Mouse (Mus musculus): ENCODE data around the gene Rtl4.

The Rtl4 gene

DNA sequence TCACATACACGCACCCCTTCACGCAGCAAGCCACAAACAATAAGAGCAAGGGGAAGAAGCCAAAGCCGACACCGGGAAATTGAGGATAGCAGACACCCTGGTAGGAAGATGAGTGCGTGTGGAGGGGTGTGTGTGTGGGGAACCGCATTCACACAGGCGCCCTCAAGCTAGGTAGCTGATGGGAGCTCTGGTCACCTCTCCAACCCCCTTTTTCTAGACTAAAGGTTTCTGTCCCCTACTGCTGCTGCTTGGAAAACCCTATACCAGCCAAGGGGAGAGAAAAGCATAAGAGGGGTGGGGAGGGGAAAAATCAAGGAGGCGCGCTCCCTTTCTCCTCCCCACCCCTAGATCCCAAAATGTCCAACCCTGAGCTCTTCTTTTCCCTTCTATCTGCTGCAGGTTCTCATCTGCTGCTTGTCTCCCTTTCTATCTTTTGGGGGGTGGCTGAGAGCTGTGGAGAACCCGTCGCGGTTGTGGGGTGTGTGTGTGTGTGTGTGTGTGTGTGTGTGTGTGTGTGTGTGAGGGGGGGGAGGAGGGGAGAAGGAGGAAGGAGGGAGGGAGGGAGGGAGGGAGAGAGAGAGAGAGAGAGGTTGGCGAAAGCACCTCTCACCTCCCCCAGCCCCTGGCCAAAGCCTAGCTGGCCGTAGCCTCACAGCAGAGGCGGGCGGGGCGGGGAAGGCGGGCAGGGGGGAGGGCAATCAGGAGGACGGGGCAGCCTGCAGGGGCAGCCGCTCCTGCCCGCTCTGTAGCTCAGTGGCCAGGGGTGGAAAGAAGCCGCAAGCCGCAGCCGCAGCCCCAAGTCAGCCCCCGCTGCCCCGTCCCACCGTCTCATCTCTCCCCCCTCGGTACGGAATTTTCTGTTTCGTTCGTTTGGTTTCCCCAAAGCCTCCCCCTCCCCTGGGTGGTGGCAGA lies at the start of gene Rtl4:
TSS of gene Rtl4 (plus strand) at position 701 of the 912 bp plus-strand sequence.
- CTCF ChIA-PET = no interaction called here

- CTCF ChIA-PET = interaction anchor here (0.6 to 0.7 kb wide), 3 partner anchors 164 to 287 kb away, joined by 3 to 7 read pairs (median 4); no protein-coding TSS in a partner anchor
These were observed 44.0 kb upstream of the Rtl4 start for GRCm38 (mm10) chrX:144644756-144645155.

DNA sequence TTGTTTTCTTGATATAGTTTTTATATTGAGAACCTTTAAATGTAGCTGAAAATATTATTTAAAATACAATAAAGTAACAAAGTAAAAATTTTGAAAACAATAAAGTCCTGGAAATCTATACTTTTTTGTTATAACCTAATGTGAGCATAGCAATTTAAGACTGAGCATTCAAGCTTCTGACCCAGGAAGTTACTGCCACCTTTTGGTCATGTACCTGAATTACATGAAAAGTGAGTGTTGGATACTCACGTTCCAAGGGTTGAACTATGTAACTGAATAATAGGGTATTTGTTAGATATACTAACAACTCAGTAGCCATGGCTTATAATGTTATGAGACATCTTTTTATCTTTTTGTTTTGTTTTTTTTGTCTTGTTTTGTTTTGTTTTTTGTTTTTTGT lies 43.3 kb upstream of the Rtl4 start:
- CTCF ChIA-PET = interaction anchor here (0.6 to 0.7 kb wide), 4 partner anchors 102 to 918 kb away, joined by 3 to 4 read pairs (median 3); no protein-coding TSS in a partner anchor

- CTCF ChIA-PET = no interaction called here
These were observed 36.5 kb upstream of the Rtl4 start for GRCm38 (mm10) chrX:144652196-144652595.

DNA sequence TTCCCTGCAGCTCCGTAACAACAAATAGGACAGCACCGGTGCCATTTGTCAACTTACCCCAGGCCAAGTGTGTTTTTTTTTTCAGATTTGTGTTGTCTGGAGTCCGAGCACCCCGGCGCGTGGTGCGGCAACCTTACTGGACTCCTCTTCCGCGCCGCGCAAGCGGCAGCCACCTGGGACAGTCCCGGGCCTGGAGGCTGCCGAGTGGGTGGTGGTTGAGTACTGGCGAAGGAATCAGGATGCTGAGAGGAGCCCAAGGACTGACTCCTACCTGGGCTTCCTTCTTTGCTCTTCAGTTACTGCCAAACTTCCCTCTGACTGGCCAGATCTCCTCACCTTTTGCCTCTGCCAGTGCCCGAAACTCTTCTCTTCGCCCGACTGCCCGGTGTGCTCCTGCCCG lies 965 bp upstream of the Rtl4 start:
- CTCF ChIA-PET = no interaction called here

DNA sequence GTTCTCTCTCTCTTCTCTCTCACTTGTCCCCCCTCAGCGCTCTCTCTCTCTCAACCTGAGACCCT lies 733 bp upstream of the Rtl4 start, which contains the start of gene Trpc5:
TSS of gene Trpc5 (minus strand) at position 39 of the 65 bp plus-strand sequence.
- CTCF ChIA-PET = no interaction called here

- CTCF ChIA-PET = no interaction called here
These were observed 582 bp downstream of the Rtl4 start for GRCm38 (mm10) chrX:144689119-144689858.

- CTCF ChIA-PET = no interaction called here
These were observed 1.1 kb downstream of the Rtl4 start for GRCm38 (mm10) chrX:144689859-144690181.

DNA sequence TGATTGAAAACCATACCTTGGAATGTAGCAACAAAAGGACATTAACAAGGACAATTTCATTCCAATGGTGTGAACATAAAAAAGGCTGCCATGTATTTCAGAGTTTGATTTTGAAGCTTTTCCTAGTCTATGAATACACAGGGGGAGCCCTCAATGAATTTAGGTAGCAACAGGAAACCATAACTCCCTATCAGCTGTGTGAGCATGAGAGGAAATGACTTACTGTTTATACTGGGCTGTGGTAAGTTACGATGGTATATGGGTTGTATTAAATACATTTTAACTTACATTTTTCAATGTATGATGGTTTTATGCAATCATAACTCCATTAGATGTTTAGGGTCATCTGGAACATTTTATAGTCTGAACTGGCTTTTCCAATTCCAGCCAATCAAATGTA lies 27.6 kb downstream of the Rtl4 start:
- CTCF ChIA-PET = no interaction called here

DNA sequence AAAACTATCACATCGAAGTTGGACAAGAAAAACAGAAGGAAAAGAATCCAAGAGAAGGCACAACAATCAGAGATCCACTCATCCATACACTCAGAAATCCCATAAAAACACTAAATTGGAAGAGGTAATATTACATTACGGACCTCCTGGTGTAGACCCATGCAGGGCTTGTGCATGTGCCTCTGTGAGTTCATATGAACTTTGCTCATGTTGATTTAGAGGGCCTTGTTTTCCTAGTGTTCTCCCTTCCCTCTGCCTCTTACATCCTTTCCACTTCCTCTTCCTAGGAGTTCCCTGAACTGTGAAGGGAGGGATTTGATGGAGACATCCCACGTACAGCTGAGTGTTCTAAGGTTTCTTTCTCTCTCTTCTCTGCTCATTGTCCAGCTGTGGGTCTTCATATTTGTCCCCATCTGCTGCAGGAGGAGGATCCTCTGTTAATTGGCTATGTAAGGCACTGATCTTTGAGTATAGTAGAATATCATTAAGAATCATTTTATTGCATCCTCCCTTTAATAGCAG lies 58.9 kb downstream of the Rtl4 start:
- CTCF ChIA-PET = no interaction called here

DNA sequence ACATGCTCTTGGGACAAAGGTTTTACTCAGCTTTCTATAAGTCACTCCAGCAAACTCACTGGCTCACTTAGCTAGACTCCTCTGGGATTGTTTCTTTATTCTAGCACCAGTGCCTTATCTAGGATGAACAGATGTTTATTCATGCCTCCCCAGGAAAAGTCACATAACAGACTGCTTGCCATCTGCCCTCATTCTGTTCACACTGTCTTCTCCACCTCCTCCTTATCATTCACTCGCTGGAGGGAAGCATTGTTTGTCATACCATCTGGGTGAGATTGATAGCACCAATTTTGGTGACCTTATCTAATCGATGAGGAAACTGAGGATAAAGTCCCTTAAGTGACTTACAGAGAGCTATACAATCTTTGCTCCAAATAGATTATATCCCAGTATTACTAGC lies 298.3 kb downstream of the Rtl4 start:
- CTCF ChIA-PET = no interaction called here

DNA sequence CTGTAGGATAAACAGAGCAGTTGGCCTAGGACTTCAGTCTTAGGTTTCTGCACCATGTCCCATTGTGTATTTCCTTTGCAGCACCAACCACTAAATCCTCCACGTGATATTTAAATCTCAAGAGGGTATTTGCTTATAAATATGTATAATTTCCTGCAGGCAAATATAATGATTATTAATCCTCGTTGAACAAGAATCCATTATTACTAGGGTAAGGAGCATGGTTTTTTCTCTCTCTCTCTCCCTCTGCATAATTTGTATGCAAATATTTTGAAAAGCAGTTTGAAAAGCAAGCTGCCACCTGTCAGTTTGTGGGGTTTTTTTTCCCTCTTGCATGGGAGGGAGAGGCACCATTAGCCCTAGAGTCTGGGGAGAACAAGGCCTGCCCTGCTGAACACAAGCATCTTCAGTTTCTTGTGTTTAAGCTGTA lies 376.8 kb downstream of the Rtl4 start:
- CTCF ChIA-PET = no interaction called here

DNA sequence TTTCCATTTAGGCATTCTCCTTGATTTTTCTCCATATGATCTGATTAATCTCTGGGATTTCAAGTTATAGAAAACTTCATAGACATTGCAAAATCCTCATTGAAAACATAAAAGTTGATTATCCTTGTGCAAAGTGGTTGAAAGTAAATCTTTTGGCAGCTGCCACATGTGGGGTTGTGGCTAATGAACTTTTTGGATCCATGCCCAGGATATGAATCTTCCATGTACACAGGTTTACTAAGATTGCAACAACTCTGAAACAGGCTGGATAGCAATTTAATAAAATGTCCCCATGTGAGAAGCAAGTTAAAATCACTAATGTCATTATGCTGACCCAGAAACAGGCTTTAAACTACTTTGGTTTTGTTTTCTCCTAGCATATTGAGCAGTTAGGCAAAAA lies 401.1 kb downstream of the Rtl4 start:
- CTCF ChIA-PET = no interaction called here

DNA sequence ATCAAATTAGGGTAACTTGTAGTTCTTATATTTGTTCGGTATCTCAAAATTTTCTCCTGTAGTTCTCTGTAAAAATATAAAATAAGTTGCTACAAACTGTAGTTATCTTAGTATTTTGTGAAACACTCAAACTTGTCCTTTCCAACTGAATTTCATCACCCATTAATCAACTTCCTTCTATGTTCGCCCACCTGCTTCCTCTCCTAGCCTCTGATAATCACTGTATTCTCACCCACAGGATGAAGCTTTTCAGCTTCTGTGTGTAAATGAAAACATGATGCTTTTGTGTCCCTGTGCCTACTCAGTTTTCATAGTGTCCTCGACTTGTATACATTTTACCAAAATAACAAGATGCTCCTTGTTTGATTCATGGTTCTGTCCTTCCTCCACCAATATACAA lies 401.7 kb downstream of the Rtl4 start:
- CTCF ChIA-PET = no interaction called here

- CTCF ChIA-PET = no interaction called here
These were observed 402.3 kb downstream of the Rtl4 start for GRCm38 (mm10) chrX:145090964-145091363.

Data from spleen, embryonic (tissue).